Mouse (Mus musculus): ENCODE measurements at regions not wholly inside any gene's neighbourhood (a gene's known extent, or its start where the extent isn't known, plus 50 kb on each side); places are given as distances from the start of the nearest gene placed in this dataset.

- TF ChIP-seq CTCF (conservative IDR thresholded peaks at IDR 0.05; ENCODE audit: low read length) (no peak), NANOG (IDR thresholded peaks at IDR 0.05; ENCODE audit: borderline replicate concordance, low read length) (no peak), POU5F1 (IDR thresholded peaks at IDR 0.05; ENCODE audit: borderline replicate concordance, low read length) (no peak)
These were observed 94.0 kb upstream of the Ralgapa2 start for GRCm38 (mm10) chr2:146606170-146606569.

Data from E14TG2a.4 (cell line).